Mouse (Mus musculus) skeletal muscle tissue, adult 2 months (tissue): ENCODE results near the gene Glg1.
"Not testable (repeated sequence)": the region's sequence is repeated elsewhere in the genome, so short reads cannot be mapped to it uniquely, and the experiment has no call there.

Experiments used
- DNase-seq: peaks from one replicate; pipeline ENCODE4 v3.0.0-alpha.2; 2012; ENCODE audit warnings: low read depth, low spot score

Glg1 gene

DNA sequence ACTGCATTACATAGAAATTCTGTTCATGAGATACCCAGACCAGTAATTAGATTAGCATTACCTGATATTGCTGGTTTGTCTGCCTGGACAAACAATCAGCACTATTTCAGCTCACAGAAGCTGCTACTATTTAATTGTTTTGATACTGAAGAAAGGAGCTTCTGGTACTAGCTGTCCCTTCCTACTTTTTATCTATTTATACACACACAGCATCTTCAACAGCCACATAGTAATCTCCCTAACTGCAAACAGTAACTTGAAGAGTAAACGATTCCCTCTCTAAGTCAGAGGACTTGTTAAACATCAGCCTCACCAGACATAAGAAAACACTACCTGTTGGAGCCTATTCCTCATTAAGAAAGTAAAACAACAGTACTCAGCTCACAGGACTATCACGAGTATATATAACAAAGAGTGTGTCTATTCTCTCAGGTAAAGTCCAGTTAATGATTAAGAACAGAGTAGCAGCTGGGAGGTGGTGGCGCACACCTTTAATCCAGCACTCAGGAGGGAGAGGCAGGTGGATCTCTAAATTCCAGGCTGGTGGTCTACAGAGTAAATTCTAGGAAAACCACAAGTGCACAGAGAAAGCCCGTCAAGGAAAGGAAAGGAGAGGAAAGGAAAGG, 6.4 kb downstream of the Glg1 start:
- DNase-seq = no peak

DNA sequence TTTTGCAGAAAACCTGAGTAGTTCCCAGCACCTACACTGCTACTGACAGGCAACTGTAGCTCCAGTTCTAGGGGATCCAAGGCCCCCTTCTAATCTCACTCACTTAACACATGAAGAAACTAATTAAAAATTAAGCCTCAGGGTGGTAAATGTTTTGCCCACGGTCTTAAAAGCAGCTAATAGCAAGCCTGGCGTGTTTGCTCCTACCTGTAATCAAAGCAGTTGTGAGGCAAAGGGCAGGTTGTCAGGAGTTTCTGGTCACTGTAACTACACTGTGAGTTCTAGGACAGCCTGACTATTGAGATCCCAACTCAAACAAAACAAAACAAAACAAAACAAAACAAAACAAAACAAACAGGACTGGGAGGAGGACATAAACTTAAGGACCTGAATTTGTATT, 8.9 kb downstream of the Glg1 start:
- DNase-seq = no peak

DNA sequence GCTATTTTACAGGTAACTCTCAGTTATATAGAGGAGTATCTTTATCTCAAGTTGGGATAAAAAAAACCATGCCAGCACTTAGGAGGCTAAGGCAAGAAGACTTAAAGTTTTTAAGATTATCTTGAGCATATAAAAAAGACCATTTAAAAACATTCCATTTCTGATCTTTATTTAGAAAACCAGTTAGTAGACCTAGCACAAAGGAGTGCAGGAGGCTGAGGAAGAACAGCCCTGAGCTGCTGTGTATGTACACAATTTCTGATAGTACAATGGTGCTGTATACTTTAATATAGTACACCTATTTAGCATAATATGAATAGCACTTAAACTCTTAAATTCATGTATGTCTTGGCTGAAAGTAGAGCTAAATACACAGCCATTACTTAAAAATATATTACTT, 10.9 kb downstream of the Glg1 start:
- no peak for DNase-seq

DNA sequence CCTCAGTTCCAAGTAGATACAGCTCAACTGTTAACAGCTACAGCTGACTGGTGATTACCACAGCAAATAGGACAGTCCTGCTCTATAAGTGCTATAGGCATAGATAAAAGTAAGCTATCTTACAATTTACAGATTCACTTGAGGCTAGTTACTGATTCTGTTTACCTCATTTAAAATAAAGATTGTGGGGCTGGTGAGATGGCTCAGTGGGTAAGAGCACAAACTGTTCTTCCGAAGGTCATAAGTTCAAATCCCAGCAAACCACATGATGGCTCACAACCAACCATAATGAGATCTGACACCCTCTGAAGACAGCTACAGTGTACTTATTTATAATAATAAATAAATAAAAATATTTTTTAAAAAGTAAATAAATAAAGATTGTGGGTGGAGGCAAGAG, 12.2 kb downstream of the Glg1 start:
- not testable (repeated sequence) for DNase-seq

DNA sequence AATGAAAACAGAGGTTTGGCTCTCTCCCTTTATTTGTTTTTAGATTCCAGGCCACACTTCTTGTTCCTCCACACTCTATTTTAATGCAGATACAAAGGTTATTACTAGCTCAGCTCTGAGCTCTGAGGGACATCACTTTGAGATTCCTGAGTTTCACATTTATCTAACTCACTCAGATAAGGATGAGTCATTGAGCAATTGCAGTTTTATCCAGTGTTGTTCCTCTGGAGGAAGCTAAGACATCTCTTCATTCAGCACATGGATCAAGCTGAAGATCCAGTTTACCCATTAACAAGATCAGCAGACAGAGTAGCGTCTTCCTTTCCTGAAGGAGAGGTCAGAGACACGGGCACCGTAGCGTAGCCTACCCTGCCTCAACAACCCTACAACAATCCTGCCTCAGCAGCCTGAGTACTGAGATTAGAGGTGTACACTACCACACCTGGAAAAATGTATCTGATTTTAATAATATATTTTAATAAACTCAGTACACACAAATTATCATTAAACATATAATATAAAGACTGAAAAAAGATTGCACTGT, 12.7 kb downstream of the Glg1 start:
- no peak for DNase-seq

DNA sequence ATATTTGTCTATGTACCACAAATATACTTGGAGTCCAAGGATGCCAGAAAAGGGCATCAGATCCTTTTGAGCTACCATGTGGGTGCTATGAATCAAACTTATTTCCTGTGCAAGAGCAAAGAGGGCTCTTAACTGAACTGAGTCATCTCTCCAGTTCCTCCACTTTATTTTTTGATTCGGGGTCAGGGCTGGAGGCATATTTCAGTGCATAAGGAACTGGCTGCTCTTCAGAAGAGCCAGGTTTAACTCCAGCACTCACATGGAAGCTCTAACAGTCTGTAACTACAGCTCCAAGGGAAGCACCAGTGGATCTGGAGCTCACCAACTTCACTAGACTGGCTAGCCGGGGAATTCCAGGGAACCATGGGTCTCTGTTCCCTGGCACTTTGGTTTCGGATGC, 21.7 kb downstream of the Glg1 start:
- no peak for DNase-seq

DNA sequence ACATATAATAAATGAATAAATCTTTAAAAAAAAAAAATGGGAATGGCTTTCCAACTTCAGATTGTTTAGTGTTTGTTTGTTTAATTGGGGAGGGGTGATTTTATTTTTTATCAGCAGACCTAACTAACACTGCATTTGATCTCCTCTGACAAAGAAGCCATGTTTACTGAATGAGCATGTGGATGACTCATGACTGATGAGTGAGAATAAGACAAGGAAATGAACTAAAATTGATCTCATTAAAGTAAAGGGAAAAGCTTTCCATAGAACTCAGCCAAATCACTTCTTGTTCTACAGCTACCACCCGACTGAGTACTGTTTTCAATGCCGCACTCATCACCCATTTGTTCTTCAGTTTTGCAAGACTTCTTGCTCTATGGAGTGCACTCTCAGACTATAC, 25.3 kb downstream of the Glg1 start:
- DNase-seq = no peak

DNA sequence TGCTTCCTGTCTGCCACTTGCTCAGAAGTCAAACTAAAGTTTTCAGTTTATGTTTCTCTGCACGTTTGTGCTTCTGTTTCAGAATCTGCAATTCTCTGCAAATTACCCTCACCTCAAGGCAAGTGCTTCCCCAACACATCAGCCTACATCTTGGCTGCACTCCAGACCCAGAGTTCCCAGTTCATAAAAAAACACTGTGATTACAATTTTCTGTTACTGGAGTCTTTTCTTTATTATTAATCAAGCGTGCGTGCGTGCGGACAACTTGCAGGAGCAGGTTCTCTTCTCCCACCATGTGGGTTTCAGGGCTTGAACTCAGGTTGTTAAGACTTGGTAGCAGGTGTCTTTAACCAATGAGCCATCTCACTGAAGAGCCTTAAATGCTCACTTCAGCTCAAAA, 34.9 kb downstream of the Glg1 start:
- no peak for DNase-seq

DNA sequence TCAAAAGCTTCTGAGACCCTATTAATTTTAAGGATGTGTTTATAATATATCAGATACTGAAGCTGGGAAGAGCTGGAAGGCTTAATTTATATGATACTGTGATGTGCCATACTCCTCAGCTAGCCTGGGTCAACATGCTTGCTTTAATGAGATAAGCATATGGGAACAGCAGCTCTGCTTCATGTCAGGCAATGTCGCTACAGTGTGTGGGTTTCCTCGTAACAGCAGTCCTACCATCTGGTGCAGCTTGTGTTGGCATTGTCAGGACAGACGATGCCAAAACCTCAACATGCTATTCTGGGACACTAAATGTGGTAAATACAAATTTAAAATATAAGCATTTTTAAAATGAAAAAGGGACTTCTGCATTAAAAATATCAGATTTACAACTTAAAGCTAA, 40.9 kb downstream of the Glg1 start:
- DNase-seq = no peak

DNA sequence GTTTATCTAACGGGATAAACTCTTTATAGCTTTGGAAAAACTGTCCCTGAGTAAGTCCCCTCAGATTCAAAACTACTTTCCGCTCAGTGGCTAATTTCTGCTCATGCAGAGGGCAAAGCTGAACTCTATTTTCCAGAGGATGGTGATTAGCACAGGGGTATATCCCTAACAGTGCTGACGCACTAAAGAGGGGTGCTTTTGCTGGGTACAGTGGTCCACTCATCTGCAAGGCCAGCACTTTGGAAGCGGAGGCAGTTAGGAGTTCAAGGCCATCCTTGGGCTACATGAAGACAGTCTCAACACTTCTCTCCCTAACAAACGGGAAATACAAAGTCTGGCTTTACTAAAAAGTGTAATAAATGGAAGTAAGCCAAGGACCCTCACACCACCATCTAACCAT, 45.6 kb downstream of the Glg1 start:
- no peak for DNase-seq

DNA sequence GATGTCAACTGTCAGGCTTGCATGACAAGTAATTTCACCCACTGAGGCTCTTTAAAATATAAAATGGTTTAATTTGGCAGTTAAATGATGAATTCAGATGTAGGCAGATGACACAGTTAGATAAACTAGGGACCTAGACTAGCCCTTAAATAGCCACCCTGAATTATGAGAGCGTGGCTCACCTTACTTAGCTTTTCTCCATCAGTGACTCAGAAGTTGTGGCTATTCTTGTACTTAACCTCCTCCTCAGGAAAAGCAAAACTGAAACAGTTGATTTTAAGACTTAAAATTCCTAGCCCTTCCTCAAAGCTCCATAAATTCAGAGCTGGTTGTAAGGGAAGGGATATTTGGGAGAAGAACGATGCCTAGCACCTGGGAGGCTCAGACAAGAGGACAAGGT, 47.8 kb downstream of the Glg1 start:
- no peak for DNase-seq

DNA sequence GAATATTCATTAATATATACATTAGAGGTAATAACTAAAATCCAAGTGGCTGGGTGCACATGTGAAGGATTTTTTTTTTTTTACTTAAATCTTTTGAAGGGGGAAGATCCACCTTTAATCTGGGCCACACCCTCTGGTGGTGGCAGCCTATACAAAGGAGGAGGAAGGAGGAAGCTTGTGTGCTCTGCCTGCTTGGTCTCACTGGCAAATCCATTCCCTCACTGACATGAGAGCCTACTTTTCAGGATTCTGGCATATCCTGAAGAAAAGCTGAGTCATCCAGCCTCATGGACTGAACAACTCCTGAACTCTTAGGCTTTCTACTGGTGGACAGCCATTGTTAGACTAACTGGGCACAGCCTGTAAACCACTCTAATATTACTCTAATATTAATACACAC, 49.1 kb downstream of the Glg1 start:
- no peak for DNase-seq

DNA sequence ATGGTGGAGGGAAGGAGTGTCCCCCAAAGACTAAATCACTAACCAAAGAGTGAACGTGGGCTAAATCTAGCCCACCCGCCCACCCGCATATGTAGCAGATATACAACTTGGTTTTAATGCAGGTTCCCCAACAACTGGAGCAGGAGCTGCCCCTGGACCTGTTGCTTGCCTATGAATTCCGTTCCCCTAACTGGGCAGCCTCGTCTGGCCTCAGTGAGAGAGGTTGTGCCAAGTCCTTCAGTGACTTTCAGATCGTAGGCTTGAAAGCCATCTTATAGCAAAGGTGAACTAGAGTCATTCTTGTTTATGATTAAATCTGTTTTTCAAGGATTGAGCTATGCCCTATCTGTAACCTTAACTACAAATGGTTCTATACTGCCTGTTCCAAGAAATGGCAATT, 52.7 kb downstream of the Glg1 start:
- DNase-seq = no peak

DNA sequence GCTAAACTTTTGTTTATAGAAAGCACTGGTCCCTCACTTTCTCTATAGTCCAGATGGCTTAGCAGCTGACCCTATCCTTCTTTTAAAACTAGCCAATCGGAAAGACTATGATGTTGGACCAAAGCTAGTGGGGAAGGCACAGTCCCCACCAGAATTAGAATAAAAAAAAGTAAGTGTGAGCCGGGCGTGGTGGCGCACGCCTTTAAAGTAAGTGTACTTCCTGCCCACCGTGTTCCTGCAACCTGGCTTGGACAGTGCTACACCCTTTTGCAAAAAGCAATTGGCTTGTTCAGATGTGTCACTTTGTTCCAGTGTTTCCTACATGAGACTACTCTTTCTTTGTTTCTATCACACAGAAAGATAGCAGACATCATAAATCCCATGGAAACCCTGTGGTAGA, 54.0 kb downstream of the Glg1 start:
- no peak for DNase-seq

DNA sequence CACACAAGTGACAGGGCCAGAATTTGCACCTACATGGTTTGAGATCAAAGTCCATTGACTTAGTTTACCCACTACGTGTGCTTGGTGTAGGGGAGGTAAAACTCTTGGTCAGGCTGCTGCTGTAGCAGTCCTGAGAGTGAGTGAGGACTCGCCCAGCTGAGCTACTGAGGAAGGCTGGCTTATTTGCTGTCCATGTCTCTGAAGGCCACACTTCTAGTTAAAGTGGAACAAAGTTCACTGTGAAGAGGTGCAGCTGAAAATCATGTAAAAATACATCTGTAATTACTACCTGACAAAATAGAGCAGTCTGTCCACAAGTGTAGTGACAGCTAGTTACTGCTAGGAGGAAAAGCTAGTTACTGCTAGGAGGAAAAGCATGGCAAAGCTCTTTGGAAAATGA, 55.7 kb downstream of the Glg1 start:
- DNase-seq = no peak

DNA sequence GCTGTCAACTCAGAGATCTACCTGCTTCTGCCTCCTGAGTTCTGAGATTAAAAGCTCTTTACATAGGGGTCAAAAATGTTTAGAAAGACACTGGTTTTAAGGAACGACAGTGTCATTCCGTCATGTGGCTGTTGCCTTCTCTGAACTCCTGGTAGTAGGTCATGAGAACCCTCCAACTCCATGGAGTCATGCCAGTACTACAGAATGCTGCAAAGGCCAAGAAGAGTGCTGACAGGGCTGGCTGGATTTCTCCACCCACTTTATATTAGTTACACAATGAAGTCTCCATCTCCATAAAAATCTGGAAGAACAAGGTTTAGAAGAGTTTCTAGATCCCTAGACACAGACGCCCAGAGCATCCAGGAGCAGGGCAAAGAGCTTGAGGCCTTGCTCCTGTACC, 61.0 kb downstream of the Glg1 start:
- DNase-seq = no peak

DNA sequence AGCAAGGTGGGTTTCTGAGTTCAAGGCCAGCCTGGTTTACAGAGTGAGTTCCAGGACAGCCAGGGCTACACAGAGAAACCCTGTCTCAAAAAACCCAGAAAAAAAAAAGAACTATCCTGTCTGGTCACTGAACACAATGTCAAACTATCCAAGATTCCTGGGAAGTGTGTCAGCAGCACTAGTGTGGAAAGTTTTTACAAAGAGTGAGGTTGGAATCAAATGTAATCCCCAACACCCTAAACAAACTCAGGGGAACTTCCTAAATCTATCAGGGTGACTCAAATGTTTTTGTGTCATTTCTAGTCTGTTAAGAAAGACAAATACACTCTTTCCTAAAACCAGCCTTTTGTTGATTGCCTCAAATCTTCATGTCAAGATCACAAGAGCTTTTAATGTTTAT, 62.8 kb downstream of the Glg1 start:
- no peak for DNase-seq

DNA sequence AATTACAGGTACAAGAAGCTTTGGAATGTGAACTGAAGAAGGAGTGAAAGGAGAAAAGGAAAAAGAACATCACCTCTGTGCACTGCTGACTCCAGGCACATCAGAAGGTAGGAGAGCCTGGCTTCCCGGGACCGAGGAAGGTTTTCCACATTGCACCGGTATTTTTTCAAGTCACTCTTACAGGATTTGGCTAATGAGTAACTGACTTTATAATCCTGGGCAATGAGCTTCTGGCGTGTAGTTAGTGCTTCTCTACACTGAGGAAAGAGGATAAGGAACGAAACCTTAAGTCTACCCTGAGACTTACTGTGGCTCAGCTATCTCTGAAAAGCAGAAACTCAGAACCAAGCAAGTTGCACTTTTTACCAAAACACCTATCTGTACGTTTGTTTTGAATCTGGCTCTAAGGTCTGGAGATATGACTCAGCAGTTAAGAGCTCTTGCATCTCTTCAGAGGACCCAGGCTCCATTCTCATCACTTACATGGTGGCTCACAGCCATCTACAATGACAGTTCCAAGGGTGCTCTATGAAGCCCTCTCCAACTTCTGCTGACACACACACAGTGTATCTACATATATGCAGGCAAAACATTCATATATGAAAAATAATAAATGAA, 70.3 kb downstream of the Glg1 start:
- DNase-seq = no peak

DNA sequence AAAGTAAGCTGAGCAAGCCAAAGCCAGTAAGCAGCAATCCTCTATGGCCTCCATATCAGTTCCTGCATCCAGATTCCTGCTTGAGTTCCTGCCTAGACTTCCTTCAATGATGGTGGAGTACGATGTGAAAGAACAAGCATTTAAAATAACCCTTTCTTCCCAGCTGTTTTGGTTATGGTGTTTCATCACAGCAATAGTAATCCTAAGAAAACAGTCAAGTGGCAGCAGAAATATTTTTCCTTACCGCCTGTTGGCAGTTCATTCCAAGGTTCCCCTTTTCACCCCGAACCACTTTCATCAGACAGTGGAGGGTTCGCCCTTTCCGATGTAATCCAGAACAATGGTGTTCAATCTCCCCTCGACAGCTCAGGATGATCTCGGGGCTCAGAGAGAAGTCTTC, 71.5 kb downstream of the Glg1 start:
- DNase-seq = no peak

DNA sequence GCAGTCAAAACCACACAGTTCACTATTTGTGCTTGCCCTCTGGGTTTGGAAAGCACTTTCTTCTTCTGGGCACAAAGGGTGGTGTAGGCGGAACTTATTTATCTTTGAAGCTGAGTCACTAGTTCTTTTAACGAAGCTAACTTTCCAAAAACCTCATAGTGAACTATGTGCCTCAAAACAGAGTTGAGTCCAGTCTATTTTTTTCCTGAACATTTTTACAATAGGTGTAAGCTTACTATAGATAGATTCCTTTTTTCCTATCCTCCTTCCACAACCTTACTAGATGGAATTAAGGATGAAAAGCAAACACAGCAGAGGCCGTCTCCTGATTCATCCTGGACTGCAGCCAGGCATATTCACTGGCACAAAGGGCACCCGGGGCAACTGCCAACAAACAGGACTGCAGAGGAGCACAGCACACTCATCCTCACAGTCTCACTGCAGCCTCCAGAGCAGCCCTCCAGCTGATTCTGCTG, 73.5 kb downstream of the Glg1 start:
- DNase-seq = peak; percentile 7

DNA sequence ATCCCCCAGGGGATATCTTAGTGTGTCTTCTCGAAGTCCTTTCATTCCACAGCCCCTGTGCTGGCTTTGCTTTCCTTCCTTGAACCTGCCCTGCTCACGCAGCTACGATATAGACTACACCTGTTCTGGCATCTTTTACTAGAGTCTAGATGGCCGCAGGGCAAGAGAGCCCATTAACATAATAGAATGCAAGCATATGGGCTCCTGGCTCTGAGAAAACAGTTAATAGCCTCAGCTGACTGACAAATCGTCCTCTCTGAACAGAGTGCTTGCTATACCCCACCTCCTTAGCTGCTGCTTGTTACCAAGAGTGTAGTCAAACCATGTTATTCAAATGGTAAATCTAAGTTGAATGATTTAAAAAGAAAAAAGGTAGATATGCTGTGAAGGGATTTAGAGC, 87.4 kb downstream of the Glg1 start:
- DNase-seq = no peak

DNA sequence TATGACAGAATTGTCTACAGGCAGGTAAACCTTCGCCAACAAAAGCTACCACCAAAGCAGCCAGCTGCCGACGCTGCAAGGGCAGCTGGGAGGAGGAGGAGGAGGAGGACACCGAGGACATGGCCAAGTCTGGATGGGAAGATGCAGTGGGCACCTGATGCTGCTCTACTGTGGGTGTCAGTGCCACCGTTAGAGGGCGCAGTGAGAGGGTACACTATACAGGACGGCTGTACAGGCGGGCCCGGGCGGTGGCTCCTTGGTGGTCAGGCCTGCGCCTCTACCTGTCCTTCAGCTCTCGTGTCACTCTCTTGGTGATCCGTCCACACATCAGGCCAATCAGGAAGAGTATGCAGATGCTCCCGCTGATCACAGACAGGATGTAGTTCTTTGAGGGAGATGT, 101.4 kb downstream of the Glg1 start:
- DNase-seq = no peak

DNA sequence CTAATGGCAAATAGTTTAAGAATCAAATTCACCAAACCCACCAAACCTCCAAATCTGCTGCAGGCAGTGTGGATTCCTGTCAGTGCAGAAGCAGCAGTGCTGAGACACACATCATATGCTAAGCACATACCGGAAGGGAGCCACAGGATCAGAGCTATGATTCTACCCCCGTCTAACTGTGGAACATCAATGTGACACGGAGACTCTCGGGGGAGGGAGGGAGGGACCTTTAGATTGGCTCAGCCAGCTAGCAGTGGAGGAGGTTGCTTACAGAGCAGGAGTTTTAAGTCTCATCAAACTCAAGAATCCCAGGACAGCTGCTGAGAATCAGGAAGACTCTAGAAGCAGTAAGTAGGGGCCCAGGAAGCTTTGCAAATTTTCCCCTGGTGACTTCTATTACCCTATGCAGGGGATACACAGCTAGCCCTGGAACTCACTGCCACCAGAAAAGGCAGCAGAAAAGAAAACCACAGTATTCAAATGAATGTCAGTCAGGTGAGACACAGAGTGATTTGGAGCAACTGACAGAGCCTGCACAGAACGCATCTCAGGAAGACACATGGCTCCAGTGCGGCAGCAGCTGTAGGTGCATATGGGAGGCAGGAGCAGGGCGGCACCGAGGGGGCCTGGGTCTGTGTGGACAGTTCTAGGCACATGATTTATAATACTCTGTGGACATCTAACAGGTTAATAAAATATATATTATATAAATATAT, 103.1 kb downstream of the Glg1 start:
- no peak for DNase-seq
